Mouse (Mus musculus) lung, adult 2 months (tissue): Measurements from ENCODE around the gene Prkce.

Source experiments
- CTCF ChIP-seq: fragments of 200-500 bp; IDR thresholded peaks from 2 replicates; pipeline ENCODE4 v1.5.1; 2011; ENCODE audit warnings: mild to moderate bottlenecking, low read length, control low read depth; ENCODE audit not compliant: insufficient read depth
- POLR2A ChIP-seq: fragments of 200-500 bp; IDR thresholded peaks from 2 replicates; pipeline ENCODE4 v1.6.1; 2011; ENCODE audit warnings: low read depth, mild to moderate bottlenecking, control low read depth, low read length, borderline replicate concordance; ENCODE audit errors: extremely low read depth

DNA sequence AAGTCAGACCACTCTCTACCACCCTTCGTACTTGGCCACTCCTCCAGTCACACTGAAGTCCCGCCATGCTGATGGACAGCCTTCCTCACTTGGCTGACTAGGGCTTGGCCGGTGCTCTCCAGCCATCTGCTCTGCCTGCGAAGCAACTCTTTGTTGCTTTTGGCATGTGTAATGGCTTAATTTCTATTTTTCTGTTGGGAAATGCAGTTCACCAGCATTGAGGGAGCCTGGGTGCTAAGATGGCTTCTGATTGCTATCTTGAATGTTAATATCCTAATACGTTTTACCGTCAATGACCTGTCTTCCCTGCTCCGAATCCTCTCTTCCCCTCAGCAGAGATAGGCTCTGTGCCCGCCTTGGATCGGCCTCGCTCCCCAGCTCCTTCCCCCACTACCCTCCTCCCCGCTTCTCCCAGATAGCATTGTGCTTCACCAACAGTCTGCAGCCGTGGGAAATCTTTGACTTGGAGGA lies 183.2 kb downstream of the Prkce start:
- TF ChIP-seq POLR2A, result no peak
- no peak for TF ChIP-seq CTCF
